24 mouse cellular contexts compared by ENCODE assay signal in the genomic region with DNA sequence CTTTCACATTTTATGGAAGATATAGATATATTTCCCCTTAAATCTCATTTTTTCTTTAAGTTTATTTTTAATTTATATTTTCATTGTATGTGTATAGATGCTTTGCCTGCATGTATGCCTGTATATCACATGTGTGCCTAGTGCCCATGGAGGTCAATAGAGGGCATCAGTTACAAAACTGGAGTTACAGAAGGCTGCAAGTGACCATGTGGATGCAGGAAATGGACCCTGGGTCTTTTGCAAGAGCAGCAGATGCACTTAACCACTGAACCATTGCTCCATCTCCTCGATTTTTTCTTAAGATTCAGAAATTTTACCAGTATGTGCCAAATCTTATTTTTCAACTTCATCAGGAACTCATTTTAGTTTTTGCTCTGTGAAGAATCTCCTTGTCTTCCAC. TPM values are rescaled to one million over a fixed set of nuclear protein-coding genes. Genes with fewer than 3 reads are reported as not detected.
DNase-seq lines count a peak whose midpoint lies in the region; ATAC-seq and TF ChIP-seq lines count a peak whose summit lies in the region.
"Had no signal": no experiment of that assay in that cellular context is flagged by ENCODE, and none has a peak within 500 bp of the region (broad histone marks: within the 10 kb centered on the region; RNA-seq: fewer than 3 reads in every experiment).

No protein-coding gene starts in this region.

- 46% methylated on average over 1 of the region's 1 CpGs for WGBS in lung, adult 2 months
- 73% methylated on average over 1 of the region's 1 CpGs for WGBS in neural tube, embryonic 15.5 days

- H3K4me2 ChIP-seq in neural tube, embryonic 15.5 days = no peak overlapping the region
- H3K4me2 ChIP-seq: embryonic facial prominence, embryonic 15.5 days; heart, embryonic 11.5 days; heart, embryonic 15.5 days; hindbrain, embryonic 13.5 days had no signal

- H3K9me3 ChIP-seq in neural tube, embryonic 15.5 days (replicated peaks) = no peaks in the 10 kb centered on the region
- H3K9me3 ChIP-seq: embryonic facial prominence, embryonic 15.5 days; forebrain, embryonic 10.5 days; heart, embryonic 15.5 days; hindbrain, embryonic 13.5 days had no signal

- no peak for TF ChIP-seq POLR2A in lung, adult 2 months (IDR thresholded peaks at IDR 0.05; ENCODE audit: borderline replicate concordance, extremely low read depth, low read depth, low read length)

- H3K36me3 ChIP-seq in neural tube, embryonic 15.5 days = no peaks in the 10 kb centered on the region
- H3K36me3 ChIP-seq: embryonic facial prominence, embryonic 15.5 days; forebrain, embryonic 10.5 days; heart, embryonic 15.5 days; hindbrain, embryonic 13.5 days had no signal

- peak; percentile 53 for DNase-seq in heart, adult 11 months
- DNase-seq in heart, adult 9 months (ENCODE audit: low spot score in 2 of 2) = no peak
- peak; percentile 34 for DNase-seq in lung, postnatal 25 days (ENCODE audit: low spot score)
- no peak for DNase-seq in lung, adult 2 months
- DNase-seq in adrenal gland, postnatal 25 days = no peak
- DNase-seq: adrenal gland, postnatal 14 days; cerebellum, adult 18-20 months; cerebellum, adult 9-11 months; cerebellum, postnatal 36 days; embryo, embryonic 11 days; gastrocnemius, adult 2 months; gastrocnemius, postnatal 25 days; heart, adult 18-20 months; heart, postnatal 14 days had no signal

- no peak overlapping the region for H3K9ac ChIP-seq in neural tube, embryonic 15.5 days (replicated peaks)
- H3K9ac ChIP-seq: embryonic facial prominence, embryonic 15.5 days; heart, embryonic 15.5 days; hindbrain, embryonic 13.5 days had no signal

- H3K4me1 ChIP-seq in lung, adult 2 months (ENCODE audit: control insufficient read depth, insufficient read depth, low read length) = no peaks in the 10 kb centered on the region
- H3K4me1 ChIP-seq in neural tube, embryonic 15.5 days = no peaks in the 10 kb centered on the region
- H3K4me1 ChIP-seq: embryonic facial prominence, embryonic 15.5 days; forebrain, embryonic 10.5 days; heart, embryonic 15.5 days; hindbrain, embryonic 13.5 days had no signal

- H3K4me3 ChIP-seq in lung, adult 2 months (replicated peaks; ENCODE audit: extremely low read depth, low read depth, low read length) = no peak overlapping the region
- H3K4me3 ChIP-seq in neural tube, embryonic 15.5 days (replicated peaks) = no peak overlapping the region
- H3K4me3 ChIP-seq: embryonic facial prominence, embryonic 15.5 days; erythroblast, embryonic 14.5 days; forebrain, embryonic 10.5 days; gastrocnemius, adult 2 months; heart, embryonic 15.5 days; hindbrain, embryonic 13.5 days had no signal

- H3K27ac ChIP-seq in neural tube, embryonic 15.5 days (replicated peaks) = no peak overlapping the region
- H3K27ac ChIP-seq: embryonic facial prominence, embryonic 15.5 days; forebrain, embryonic 10.5 days; gastrocnemius, adult 2 months; heart, embryonic 15.5 days; hindbrain, embryonic 13.5 days; hindbrain, postnatal 0 days had no signal

- no peak for TF ChIP-seq CTCF in lung, adult 2 months (IDR thresholded peaks at IDR 0.05; ENCODE audit: insufficient read depth, low read length)

- peak; percentile 78 for ATAC-seq in megakaryocyte, adult 5-6 weeks (ENCODE audit: poor library complexity, severe bottlenecking)
- no peak for ATAC-seq in neural tube, embryonic 15.5 days (ENCODE audit: low FRiP score)
- ATAC-seq: forebrain, embryonic 14.5 days; hindbrain, postnatal 0 days had no signal

- no peaks in the 10 kb centered on the region for H3K27me3 ChIP-seq in neural tube, embryonic 15.5 days (replicated peaks)
- H3K27me3 ChIP-seq: embryonic facial prominence, embryonic 15.5 days; heart, embryonic 15.5 days; hindbrain, embryonic 13.5 days had no signal

RNA-seq across cellular contexts. Expression of gene Tmx4, which starts 48.2 kb away (rescaled TPM):
- 6.9 TPM in 2 replicates for polyA plus RNA-seq in lung, adult 2 months (2012; rRNA removed)
- total RNA-seq in megakaryocyte, adult 5-6 weeks (2015) = 34.7 and 41.9 TPM in 2 replicates
- 50.3 and 56.3 TPM in 2 replicates for total RNA-seq in megakaryocyte, adult 5-6 weeks (2017)
- total RNA-seq in adrenal gland, postnatal 25 days (2021) = 30.4 and 40.6 TPM in 2 replicates
- 82.3 and 95.1 TPM in 2 replicates for polyA plus RNA-seq in neural tube, embryonic 15.5 days (2015; fragmentation: Nextera tagmentation; extraction: Ambion mirVana)

Comparison
In these comparisons a context has a peak if more than half of its experiments do, and no peak if none do; other contexts are left out.
1. DNase-seq: peak in heart, adult 11 months (single experiment) and lung, postnatal 25 days (single experiment); none in heart, adult 9 months (0 of 2), lung, adult 2 months (single experiment) and adrenal gland, postnatal 25 days (single experiment).